Mouse (Mus musculus) embryo, embryonic 10.5 days (tissue): ENCODE measurements at regions not wholly inside any gene's neighbourhood (a gene's known extent, or its start where the extent isn't known, plus 50 kb on each side); places are given as distances from the start of the nearest gene placed in this dataset.
A peak's percentile ranks its signal among the peaks of the same experiment; 100 is the strongest.

Experiments
- DNase-seq: peaks from one replicate; pipeline ENCODE4 v3.0.0-alpha.2; 2015; ENCODE audit warnings: low spot score

DNA sequence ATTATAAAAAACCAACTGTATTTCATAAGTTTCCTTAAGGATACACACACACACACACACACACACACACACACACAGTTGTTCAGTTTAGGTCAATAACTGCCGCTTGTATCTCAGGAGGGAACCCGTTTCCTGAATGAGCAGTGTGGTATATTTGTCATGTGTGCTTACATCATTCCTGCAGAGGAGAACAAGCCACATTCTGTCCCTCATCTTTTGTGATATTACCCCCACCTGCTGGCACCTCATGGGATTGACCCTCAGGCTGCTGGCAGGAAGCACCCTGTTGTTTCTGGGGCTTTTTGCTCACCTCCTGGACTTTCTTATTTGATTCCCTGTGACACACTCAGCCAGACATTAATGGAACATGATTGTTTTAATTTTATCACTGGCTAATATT, 66.4 kb upstream of the Htr1a start:
- peak; percentile 78 for DNase-seq

DNA sequence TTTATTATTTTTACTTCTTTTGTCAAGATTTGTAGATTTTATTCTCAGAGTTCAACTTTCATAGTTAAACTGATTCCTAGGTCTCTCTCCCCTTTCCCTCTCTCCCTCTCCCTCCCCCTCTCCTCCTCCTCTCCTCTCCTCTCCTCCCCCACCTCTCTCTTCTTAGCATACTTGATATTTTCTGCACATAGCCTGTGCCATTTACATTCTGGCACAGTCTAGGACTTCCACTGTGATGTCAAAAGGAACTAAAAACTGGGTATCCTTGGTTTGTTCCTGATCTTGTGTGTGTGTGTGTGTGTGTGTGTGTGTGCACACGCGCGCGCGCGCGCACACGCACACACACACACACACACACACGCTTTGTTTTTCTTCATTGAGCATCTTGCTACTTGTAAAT, 64.9 kb upstream of the Htr1a start:
- no peak for DNase-seq

DNA sequence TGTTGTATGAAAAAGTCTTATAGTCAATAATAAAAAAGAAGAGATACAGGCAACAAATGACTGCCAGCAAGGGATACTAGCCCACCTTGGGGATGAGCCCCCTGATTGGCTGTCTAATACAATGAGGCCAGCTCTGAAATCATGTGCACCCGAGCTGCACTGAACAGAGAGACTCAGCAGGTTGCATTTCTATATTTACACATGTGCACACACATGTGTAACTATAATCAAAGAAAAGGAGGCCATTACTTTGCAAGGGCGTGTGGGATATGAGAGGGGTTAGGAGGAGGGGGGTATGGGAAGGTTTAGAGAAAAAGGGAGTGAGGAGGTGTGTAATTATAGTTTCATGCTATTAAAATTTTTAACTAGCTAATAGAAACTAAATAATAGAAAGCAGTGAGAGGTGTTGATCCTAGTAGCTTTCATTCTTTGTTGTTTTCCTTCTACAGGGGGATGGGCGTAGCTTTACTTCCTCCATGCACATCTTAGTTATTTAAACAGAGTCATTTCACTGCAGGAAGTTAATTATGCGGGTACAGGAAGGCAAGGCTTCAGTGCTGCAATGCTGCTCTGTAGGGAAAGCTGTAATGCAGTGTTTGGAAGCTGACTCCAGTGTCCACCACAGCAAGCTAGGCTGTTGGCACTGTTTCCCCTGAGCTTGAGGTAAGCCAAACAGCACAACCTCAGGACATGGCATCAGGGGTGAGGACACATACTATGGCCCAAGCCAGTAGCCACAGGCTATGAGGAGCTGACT, 56.2 kb upstream of the Htr1a start:
- no peak for DNase-seq
